Mouse (Mus musculus): ENCODE measurements at regions not wholly inside any gene's neighbourhood (a gene's known extent, or its start where the extent isn't known, plus 50 kb on each side); places are given as distances from the start of the nearest gene placed in this dataset.

- no peak for DNase-seq (ENCODE audit: low spot score)
Measured at GRCm38 (mm10) chr4:56456788-56457187, 283.1 kb upstream of the Gm26657 start.

- no peak for DNase-seq (ENCODE audit: low spot score)
Measured at GRCm38 (mm10) chr4:56421575-56421974, 318.3 kb upstream of the Gm26657 start.

- no peak for DNase-seq (ENCODE audit: low spot score)
Measured at GRCm38 (mm10) chr4:56419122-56419913, 320.6 kb upstream of the Gm26657 start.

GRCm38 (mm10) chr4:56411024-56411636 lies 328.7 kb upstream of the Gm26657 start:
- DNase-seq (ENCODE audit: low spot score) = no peak

- no peak for DNase-seq (ENCODE audit: low spot score)
Measured at GRCm38 (mm10) chr4:56393793-56394192, 346.1 kb upstream of the Gm26657 start.

- DNase-seq (ENCODE audit: low spot score) = no peak
Measured at GRCm38 (mm10) chr4:56387051-56387450, 352.8 kb upstream of the Gm26657 start.

- no peak for DNase-seq (ENCODE audit: low spot score)
Measured at GRCm38 (mm10) chr4:56375745-56376144, 364.1 kb upstream of the Gm26657 start.

GRCm38 (mm10) chr4:56374466-56374865 lies 365.4 kb upstream of the Gm26657 start:
- no peak for DNase-seq (ENCODE audit: low spot score)

- DNase-seq (ENCODE audit: low spot score) = no peak
Measured at GRCm38 (mm10) chr4:56373746-56374145, 366.1 kb upstream of the Gm26657 start.

- no peak for DNase-seq (ENCODE audit: low spot score)
Measured at GRCm38 (mm10) chr4:56373167-56373566, 366.7 kb upstream of the Gm26657 start.

- no peak for DNase-seq (ENCODE audit: low spot score)
Measured at GRCm38 (mm10) chr4:56372711-56373110, 367.2 kb upstream of the Gm26657 start.

- DNase-seq (ENCODE audit: low spot score) = no peak
Measured at GRCm38 (mm10) chr4:56364594-56364993, 375.3 kb upstream of the Gm26657 start.

GRCm38 (mm10) chr4:56362121-56362520 lies 377.7 kb upstream of the Gm26657 start:
- no peak for DNase-seq (ENCODE audit: low spot score)

GRCm38 (mm10) chr4:56349216-56349615 lies 390.7 kb upstream of the Gm26657 start:
- no peak for DNase-seq (ENCODE audit: low spot score)

GRCm38 (mm10) chr4:56325156-56325555 lies 414.7 kb upstream of the Gm26657 start:
- no peak for DNase-seq (ENCODE audit: low spot score)

GRCm38 (mm10) chr4:56319134-56319533 lies 420.7 kb upstream of the Gm26657 start:
- no peak for DNase-seq (ENCODE audit: low spot score)

GRCm38 (mm10) chr4:56305664-56306330 lies 434.1 kb upstream of the Gm26657 start:
- DNase-seq (ENCODE audit: low spot score) = no peak

- no peak for DNase-seq (ENCODE audit: low spot score)
Measured at GRCm38 (mm10) chr4:56304275-56304674, 435.6 kb upstream of the Gm26657 start.

GRCm38 (mm10) chr4:56287980-56288379 lies 451.9 kb upstream of the Gm26657 start:
- no peak for DNase-seq (ENCODE audit: low spot score)

- DNase-seq (ENCODE audit: low spot score) = no peak
Measured at GRCm38 (mm10) chr4:56284490-56284889, 455.4 kb upstream of the Gm26657 start.

- no peak for DNase-seq (ENCODE audit: low spot score)
Measured at GRCm38 (mm10) chr4:56275836-56276235, 464.0 kb upstream of the Gm26657 start.

- no peak for DNase-seq (ENCODE audit: low spot score)
Measured at GRCm38 (mm10) chr4:56271390-56271789, 468.5 kb upstream of the Gm26657 start.

GRCm38 (mm10) chr4:56264626-56265025 lies 475.2 kb upstream of the Gm26657 start:
- DNase-seq (ENCODE audit: low spot score) = no peak

Data from T-cell, adult 2 months (primary cell).